Mouse (Mus musculus): ENCODE measurements around the gene Slc7a6os. TPM values are rescaled to one million over a fixed set of nuclear protein-coding genes. Genes with fewer than 3 reads are reported as not detected.

The Slc7a6os gene
- polyA plus RNA-seq, 1 experiment from 2014 or later: 33.4 TPM

DNA sequence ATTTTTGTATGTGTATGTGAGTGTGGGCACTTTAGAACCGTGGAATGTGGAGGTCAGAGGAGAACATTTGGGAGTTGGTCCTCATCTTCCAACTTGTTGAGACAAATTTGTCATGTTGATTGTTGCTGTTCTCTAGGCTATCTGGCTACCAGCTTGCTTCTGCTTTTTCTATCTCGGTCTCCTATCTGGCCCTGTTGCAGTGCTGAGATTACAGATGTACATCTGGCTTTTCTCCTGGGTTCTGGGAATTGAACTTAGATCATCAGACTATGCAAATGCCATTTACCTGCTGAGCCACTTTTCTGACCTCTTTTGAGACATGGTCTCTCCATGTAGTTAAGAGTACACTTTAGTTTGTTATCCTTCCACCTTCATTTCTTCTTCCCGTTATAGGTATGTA is 37.2 kb downstream of the Slc7a6os start:
- H3K4me3 ChIP-seq: no peak overlapping the region
- no peaks in the 10 kb centered on the region for H3K9me3 ChIP-seq
- H3K4me2 ChIP-seq: no peak overlapping the region
- peaks cover 37% of the 10 kb centered on the region for H3K4me1 ChIP-seq
- 86% methylated on average over 3 of the region's 3 CpGs for WGBS
- H3K36me3 ChIP-seq: no peaks in the 10 kb centered on the region
- no peaks in the 10 kb centered on the region for H3K27me3 ChIP-seq
- H3K27ac ChIP-seq: no peak overlapping the region
- no peak for ATAC-seq (ENCODE audit: borderline replicate concordance, extremely low read depth, low FRiP score, low TSS enrichment)
- no peak overlapping the region for H3K9ac ChIP-seq

DNA sequence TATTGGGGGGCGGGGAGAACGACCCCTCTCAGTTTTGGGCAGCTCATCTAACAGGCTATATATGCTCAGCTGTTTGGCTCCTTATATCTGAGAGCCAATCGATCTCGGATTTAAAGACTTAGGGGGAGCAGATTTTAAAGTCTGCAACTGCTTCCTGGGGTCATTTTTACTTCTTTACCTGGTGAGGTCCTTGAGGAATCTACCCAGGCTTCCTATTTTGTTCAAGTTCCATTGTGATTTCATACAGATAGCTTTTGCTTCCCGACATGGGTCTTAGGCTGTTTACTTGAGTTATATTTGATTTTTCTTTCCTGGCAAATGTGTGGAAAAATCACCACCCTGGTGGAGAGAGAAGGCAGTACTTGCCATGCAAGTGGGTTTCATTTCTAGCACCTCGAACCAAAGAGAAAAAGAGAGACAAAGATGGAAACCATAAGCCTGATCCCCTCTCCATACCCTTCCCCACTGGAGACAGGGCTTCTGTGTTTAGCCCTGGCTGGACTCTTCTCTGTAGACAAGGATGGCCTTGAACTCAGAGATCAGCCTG is 40.7 kb downstream of the Slc7a6os start:
- Histone ChIP-seq H3K9ac (peak overlapping the region; percentile 70), H3K4me3 (peak overlapping the region; percentile 97), H3K27ac (peak overlapping the region; percentile 84; the same call in 1 of the 2 replicates), H3K4me2 (peak overlapping the region; percentile 85), H3K9me3 (no peaks in the 10 kb centered on the region), H3K36me3 (no peaks in the 10 kb centered on the region), H3K27me3 (no peaks in the 10 kb centered on the region), H3K4me1 (peaks cover 9% of the 10 kb centered on the region)
- WGBS: 12% methylated on average over 6 of the region's 6 CpGs
- ATAC-seq (ENCODE audit: borderline replicate concordance, extremely low read depth, low FRiP score, low TSS enrichment): no peak

DNA sequence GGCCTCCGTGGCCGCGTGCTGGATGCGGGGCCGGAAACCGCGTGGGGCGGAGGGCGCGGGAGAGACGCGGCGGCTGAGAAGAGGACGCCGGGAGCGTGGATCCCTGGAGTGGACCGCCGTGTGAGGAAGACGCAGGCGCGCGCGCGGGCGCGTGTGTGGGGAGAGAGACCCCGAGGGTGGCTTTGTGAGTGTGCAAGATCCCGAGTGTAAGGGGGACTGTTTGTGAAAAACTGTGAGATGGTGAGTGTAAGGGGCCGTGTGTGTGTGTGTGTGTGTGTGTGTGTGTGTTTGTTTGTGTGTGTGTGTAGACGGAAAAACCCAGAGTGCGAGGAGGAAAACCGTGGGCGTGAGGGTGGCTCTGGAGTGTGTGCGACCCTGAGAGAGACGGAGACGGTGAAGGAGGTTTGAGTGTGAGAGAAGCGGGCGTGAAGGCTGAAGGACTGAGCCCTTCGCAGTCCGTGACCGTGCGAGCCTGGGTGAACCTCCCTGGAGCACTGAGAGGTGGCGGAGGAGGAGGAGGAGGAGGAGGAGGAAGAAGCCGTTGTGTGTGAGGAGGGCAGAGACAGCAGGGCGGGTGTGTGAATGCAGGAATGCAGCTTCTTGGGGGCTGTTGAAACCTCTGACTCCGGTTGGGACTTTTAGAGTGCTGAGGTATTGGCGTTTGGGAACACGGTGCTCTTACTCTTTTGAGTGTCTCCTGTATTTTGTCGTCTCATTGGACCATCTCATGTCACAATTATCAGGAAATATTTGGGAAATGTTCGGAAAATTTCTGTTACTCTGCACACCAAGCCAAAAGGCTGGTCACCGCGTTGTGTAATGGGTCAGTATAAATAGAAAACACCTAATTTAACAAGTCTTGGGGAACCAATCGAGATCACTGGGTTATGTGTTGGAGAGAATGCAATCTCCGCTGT is 41.5 kb downstream of the Slc7a6os start:
- H3K4me2 ChIP-seq: peak overlapping the region; percentile 85
- under 1% methylated on average over 54 of the region's 54 CpGs for WGBS

DNA sequence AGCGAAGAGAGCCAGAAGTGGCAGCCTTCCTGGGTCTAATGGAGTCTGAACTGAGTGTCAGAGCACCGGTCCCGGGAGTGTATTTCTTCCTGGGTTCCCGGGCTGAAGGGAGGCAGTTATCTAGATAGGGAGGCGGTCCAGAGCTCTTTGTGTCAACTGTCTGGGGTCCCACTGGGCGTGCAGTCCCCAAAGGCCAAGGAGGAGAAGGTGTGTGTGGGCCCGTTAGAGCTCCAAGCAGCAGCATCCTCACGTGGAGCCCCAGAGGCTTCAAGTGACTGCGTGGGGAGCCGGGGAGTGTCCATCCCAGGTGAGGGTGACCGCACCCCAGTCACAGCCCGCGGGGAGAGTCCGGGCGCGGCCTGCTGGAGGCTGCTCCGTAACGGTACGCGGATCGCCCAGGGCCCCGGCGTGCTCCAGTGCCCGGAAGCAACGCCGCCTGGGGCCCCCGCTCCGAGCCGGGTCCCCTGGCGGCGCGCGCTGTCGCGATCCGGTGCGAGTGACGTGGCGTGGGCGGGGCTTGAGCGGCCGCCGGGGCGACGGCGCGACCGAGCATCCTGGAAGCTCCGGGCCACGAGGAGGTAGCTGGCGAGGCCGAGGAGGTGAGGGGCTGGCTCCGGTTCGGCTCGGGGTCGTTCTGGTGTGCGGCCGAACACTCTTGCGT is 42.2 kb downstream of the Slc7a6os start, which contains the start of gene Slc7a6:
Gene Slc7a6, plus strand, starts transcription at position 502 of the 661 bp plus-strand sequence.
- Histone ChIP-seq H3K4me2 (peak within 1 kb of the TSS; percentile 85), H3K4me1 (peaks cover 9% of the 10 kb centered on the region), H3K9ac (peak within 1 kb of the TSS; percentile 70), H3K27me3 (no peaks in the 10 kb centered on the region), H3K36me3 (peaks cover 11% of the 10 kb centered on the region; the same call in 1 of the 2 replicates), H3K27ac (peak within 1 kb of the TSS; percentile 84), H3K4me3 (peak within 1 kb of the TSS; percentile 97), H3K9me3 (no peaks in the 10 kb centered on the region)
- ATAC-seq (ENCODE audit: borderline replicate concordance, extremely low read depth, low FRiP score, low TSS enrichment): peak; percentile 85
- WGBS: under 1% methylated on average over 59 of the region's 59 CpGs

More for the DNA sequence above, 41.5 kb downstream of the Slc7a6os start:
- Histone ChIP-seq H3K4me1 (peaks cover 9% of the 10 kb centered on the region), H3K9ac (peak overlapping the region; percentile 70), H3K4me3 (peak overlapping the region; percentile 97), H3K36me3 (0 out of 2 replicates have a peak, but pooled peaks cover 3% of the 10 kb centered on the region), H3K27ac (peak overlapping the region; percentile 84), H3K9me3 (no peaks in the 10 kb centered on the region), H3K27me3 (no peaks in the 10 kb centered on the region)
- ATAC-seq (ENCODE audit: borderline replicate concordance, extremely low read depth, low FRiP score, low TSS enrichment): peak; percentile 67

DNA sequence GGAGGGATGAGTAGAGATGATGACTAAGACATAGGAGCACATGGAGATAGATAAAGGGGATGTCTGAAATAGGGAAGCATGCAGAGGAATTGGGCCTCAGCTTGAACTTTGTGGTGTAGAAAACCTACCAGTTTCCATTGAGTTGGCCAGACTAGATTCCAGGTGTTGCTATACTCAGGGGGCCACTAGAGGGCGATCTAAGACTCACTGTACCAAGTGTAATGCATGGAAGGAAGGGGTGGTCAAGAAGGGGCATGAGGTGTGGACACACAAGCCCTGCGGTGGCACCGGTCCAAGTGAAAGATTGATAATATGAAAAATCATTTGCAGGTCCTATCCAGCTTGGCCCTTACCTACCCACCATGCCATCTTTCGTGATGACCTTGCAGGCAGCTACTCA is 45.3 kb downstream of the Slc7a6os start:
- H3K4me1 ChIP-seq: peaks cover 9% of the 10 kb centered on the region
- no peaks in the 10 kb centered on the region for H3K9me3 ChIP-seq
- no peak for ATAC-seq (ENCODE audit: borderline replicate concordance, extremely low read depth, low FRiP score, low TSS enrichment)
- H3K4me3 ChIP-seq: no peak overlapping the region
- no peaks in the 10 kb centered on the region for H3K27me3 ChIP-seq
- 37% methylated on average over 4 of the region's 4 CpGs for WGBS
- peaks cover 33% of the 10 kb centered on the region; the same call in 1 of the 2 replicates for H3K36me3 ChIP-seq
- H3K27ac ChIP-seq: no peak overlapping the region
- no peak overlapping the region for H3K4me2 ChIP-seq
- H3K9ac ChIP-seq: no peak overlapping the region

DNA sequence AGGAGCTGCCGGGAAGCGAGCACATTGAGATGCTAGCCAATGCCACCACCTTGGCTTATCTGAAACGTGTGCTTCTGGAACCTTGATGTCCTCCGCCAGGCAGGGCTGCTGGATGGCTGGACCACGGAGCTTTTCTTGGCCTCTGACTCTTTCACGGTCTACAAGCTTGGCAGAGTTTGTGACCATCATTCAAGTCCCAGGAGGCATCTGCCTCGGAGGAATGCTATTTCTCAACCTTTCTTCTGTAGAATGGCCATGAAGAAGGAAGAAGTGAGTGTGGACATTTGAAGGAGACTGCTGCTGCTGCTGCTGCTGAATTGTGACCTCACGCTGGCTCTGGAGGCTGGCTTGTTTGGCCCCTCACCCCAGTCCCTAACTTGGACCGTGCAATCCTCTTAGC is 47.5 kb downstream of the Slc7a6os start:
- Histone ChIP-seq H3K27me3 (no peaks in the 10 kb centered on the region), H3K36me3 (peaks cover 41% of the 10 kb centered on the region; the same call in 1 of the 2 replicates), H3K9ac (no peak overlapping the region), H3K27ac (no peak overlapping the region), H3K4me1 (no peaks in the 10 kb centered on the region), H3K4me3 (no peak overlapping the region), H3K4me2 (no peak overlapping the region), H3K9me3 (no peaks in the 10 kb centered on the region)
- no peak for ATAC-seq (ENCODE audit: borderline replicate concordance, extremely low read depth, low FRiP score, low TSS enrichment)
- 84% methylated on average over 9 of the region's 9 CpGs for WGBS

DNA sequence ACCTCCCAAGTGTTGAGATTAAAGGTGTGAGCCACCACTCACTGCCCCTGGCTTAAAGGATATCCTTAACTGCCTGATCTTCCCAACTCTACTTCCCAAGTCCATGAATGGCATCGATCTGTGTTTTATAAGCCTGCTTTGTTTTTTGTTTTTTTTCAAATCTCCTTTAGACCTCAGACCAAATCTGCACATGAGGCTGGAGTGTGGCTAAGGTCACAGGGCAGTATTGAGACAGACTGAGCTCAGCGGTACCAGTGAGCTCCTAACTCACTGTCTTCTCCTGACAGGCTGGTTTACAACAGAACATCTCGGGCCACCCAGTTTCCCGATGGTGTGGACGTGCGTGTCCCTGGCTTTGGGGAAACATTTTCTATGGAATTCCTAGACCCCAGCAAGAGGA is 50.9 kb downstream of the Slc7a6os start:
- 91% methylated on average over 6 of the region's 6 CpGs for WGBS
- Histone ChIP-seq H3K36me3 (peaks cover 44% of the 10 kb centered on the region; the same call in 1 of the 2 replicates), H3K9ac (no peak overlapping the region)

DNA sequence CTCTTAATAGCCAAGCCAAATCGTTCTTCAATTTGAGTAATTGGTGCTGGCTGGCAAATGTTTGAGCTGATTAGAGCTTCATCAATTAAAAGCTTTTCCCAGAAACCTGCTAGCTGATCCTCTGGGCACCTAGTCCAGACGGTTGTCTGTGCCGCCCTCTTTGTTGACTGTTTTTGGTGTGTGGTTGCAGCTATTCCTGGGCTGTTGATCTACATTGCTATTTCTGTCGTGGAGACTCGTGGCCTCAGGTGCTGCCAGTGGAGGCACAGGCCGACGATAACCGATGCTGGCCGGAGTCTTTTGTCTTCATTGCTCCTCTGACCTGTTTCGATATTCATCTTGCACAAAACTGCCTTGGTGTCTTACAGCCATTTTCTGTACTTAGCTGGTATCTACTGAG is 52.4 kb downstream of the Slc7a6os start:
- peaks cover 32% of the 10 kb centered on the region; the same call in 1 of the 2 replicates for H3K36me3 ChIP-seq

More for the DNA sequence above, 50.9 kb downstream of the Slc7a6os start:
- ATAC-seq (ENCODE audit: borderline replicate concordance, extremely low read depth, low FRiP score, low TSS enrichment): no peak
- H3K9me3 ChIP-seq: no peaks in the 10 kb centered on the region
- no peaks in the 10 kb centered on the region for H3K4me1 ChIP-seq
- no peak overlapping the region for H3K27ac ChIP-seq
- no peaks in the 10 kb centered on the region for H3K27me3 ChIP-seq
- no peak overlapping the region for H3K4me2 ChIP-seq
- H3K4me3 ChIP-seq: no peak overlapping the region

DNA sequence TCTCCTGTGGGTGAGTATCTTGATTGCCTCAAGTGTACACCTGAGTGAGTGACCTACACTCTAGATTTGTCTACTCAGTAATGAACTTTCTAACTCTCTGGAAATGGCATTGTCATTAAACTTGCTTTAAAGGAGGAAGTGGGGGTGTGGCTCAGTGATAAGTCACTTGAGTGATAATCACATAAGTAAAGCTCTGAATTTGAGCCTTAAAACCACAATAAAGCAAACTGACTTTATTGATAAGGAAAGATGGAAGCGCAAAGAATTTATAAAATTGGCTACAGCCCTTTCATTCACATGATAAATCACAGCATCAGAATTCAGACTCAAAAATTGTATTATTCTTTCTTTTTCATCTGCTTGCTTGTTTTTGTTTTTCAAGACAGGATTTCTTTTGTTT is 53.3 kb downstream of the Slc7a6os start:
- no peak overlapping the region for H3K9ac ChIP-seq
- H3K36me3 ChIP-seq: peaks cover 23% of the 10 kb centered on the region; the same call in 1 of the 2 replicates
- H3K4me1 ChIP-seq: no peaks in the 10 kb centered on the region
- no peak overlapping the region for H3K4me3 ChIP-seq
- no peak overlapping the region for H3K27ac ChIP-seq
- no peak for ATAC-seq (ENCODE audit: borderline replicate concordance, extremely low read depth, low FRiP score, low TSS enrichment)
- 89% methylated on average over 1 of the region's 1 CpGs for WGBS
- H3K9me3 ChIP-seq: no peaks in the 10 kb centered on the region
- H3K4me2 ChIP-seq: no peak overlapping the region
- H3K27me3 ChIP-seq: no peaks in the 10 kb centered on the region

More for the DNA sequence above, 52.4 kb downstream of the Slc7a6os start:
- H3K9ac ChIP-seq: no peak overlapping the region
- no peak overlapping the region for H3K4me3 ChIP-seq
- ATAC-seq (ENCODE audit: borderline replicate concordance, extremely low read depth, low FRiP score, low TSS enrichment): no peak
- WGBS: 88% methylated on average over 10 of the region's 10 CpGs
- H3K27me3 ChIP-seq: no peaks in the 10 kb centered on the region
- no peaks in the 10 kb centered on the region for H3K9me3 ChIP-seq
- H3K4me2 ChIP-seq: no peak overlapping the region
- H3K27ac ChIP-seq: no peak overlapping the region
- H3K4me1 ChIP-seq: no peaks in the 10 kb centered on the region

DNA sequence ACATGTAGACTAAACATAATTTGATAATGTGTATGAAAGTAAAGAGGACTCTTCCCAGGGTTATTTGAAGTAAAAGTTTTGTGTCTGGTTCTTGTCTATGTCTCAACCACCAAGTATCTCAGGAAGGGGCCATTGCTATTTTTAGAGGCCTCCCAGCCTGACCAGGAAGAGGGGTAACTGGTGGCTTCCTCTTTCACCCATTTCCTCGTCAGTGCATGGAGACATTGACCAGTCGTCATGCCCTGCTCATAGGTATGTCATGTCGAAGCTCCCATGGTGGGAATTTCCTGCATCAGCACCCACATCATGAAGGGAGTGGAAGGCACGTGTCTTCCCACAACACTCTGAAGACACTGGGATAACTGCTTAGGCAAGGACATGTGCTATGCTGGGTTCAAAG is 57.9 kb downstream of the Slc7a6os start:
- no peak overlapping the region for H3K27ac ChIP-seq
- no peak overlapping the region for H3K4me2 ChIP-seq
- ATAC-seq (ENCODE audit: borderline replicate concordance, extremely low read depth, low FRiP score, low TSS enrichment): no peak
- H3K4me1 ChIP-seq: peaks cover 13% of the 10 kb centered on the region
- H3K9ac ChIP-seq: no peak overlapping the region
- 66% methylated on average over 4 of the region's 4 CpGs for WGBS
- 0 out of 2 replicates have a peak, but pooled peaks cover 3% of the 10 kb centered on the region for H3K36me3 ChIP-seq
- H3K27me3 ChIP-seq: no peaks in the 10 kb centered on the region
- no peak overlapping the region for H3K4me3 ChIP-seq
- no peaks in the 10 kb centered on the region for H3K9me3 ChIP-seq

DNA sequence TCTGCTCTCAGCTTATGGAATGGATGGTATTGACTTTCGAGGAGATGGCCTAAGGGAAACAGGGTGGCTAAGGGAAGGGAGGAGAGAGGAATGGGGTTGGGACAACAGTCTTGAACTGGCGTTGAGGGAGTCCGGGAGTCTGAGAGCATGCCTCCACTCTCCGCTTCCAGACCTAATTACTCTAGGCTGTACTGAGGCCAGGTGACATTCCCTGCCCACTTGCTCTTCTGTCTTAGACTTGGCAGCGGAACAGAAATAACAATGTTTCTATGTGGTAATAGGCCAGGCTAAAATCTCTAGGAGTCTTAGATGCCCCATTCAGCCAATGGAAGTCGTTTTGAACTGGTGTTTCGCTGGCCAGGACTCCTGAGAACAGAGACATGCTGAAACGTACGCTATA is 59.7 kb downstream of the Slc7a6os start:
- Histone ChIP-seq H3K9ac (peak overlapping the region; percentile 79), H3K36me3 (0 out of 2 replicates have a peak, but pooled peaks cover 2% of the 10 kb centered on the region), H3K4me3 (peak overlapping the region; percentile 77), H3K4me2 (peak overlapping the region; percentile 78), H3K9me3 (no peaks in the 10 kb centered on the region), H3K27ac (no peak overlapping the region; the same call in 1 of the 2 replicates), H3K27me3 (no peaks in the 10 kb centered on the region), H3K4me1 (peaks cover 13% of the 10 kb centered on the region)
- no peak for ATAC-seq (ENCODE audit: borderline replicate concordance, extremely low read depth, low FRiP score, low TSS enrichment)
- WGBS: 63% methylated on average over 9 of the region's 9 CpGs
